Mouse (Mus musculus) kidney, embryonic 14.5 days (tissue): Measurements from ENCODE around the gene Slc36a1. TPM values are rescaled to one million over a fixed set of nuclear protein-coding genes. Genes with fewer than 3 reads are reported as not detected.

Experiments used
- ATAC-seq: fragments of 200-750 bp; cut with Nextera tagmentation; 2 replicates; pipeline ENCODE4 v1.8.0; 2017; ENCODE audit warnings: moderate number of reproducible peaks, mild to moderate bottlenecking, moderate TSS enrichment, moderate library complexity; ENCODE audit not compliant: low FRiP score, low TSS enrichment
- H3K27ac ChIP-seq: fragments of 300-500 bp; sonication (generic); 2 replicates; pipeline ENCODE4 v1.5.1; 2014; ENCODE audit warnings: low read depth, mild to moderate bottlenecking, low read length, moderate library complexity, mixed read lengths
- H3K27me3 ChIP-seq: fragments of 300-500 bp; sonication (generic); 2 replicates; pipeline ENCODE4 v1.6.1; 2014; ENCODE audit warnings: mild to moderate bottlenecking, low read length; ENCODE audit not compliant: control insufficient read depth, insufficient read depth
- H3K36me3 ChIP-seq: fragments of 300-500 bp; sonication (generic); 2 replicates; pipeline ENCODE4 v1.6.1; 2014; ENCODE audit warnings: low read length, mixed read lengths; ENCODE audit not compliant: control insufficient read depth, insufficient read depth
- H3K4me1 ChIP-seq: fragments of 300-500 bp; sonication (generic); 2 replicates; pipeline ENCODE4 v1.6.1; 2014; ENCODE audit warnings: low read length, mixed read lengths; ENCODE audit not compliant: control insufficient read depth, insufficient read depth
- H3K4me2 ChIP-seq: fragments of 300-500 bp; sonication (generic); replicated peaks from 2 replicates; pipeline ENCODE4 v1.6.1; 2014; ENCODE audit warnings: low read depth, mild to moderate bottlenecking, low read length
- H3K4me3 ChIP-seq: fragments of 300-500 bp; sonication (generic); 2 replicates; pipeline ENCODE4 v1.5.1; 2014; ENCODE audit warnings: mild to moderate bottlenecking, low read length
- H3K9ac ChIP-seq: fragments of 300-500 bp; sonication (generic); 2 replicates; pipeline ENCODE4 v1.6.1; 2014; ENCODE audit warnings: low read depth, mild to moderate bottlenecking, low read length, moderate library complexity
- H3K9me3 ChIP-seq: fragments of 300-500 bp; sonication (generic); 2 replicates; pipeline ENCODE4 v1.6.1; 2016; ENCODE audit warnings: low read length; ENCODE audit not compliant: control insufficient read depth
- WGBS: fragments of 180-500 bp; shearing (Covaris S2); extraction: QIAGEN DNeasy Blood & Tissue Kit; methylation state at CpG from one replicate; pipeline ENCODE4 v1.1.7; 2014; 5-methylcytosine and 5-hydroxymethylcytosine counted together
- polyA plus RNA-seq: library from polyadenylated mRNA; unstranded; fragments of >200 nt; fragmentation: Nextera tagmentation; extraction: Ambion mirVana; gene quantifications from 2 replicates; pipeline ENCODE4 v1.2.1, GENCODE M21; 2014

Gene Slc36a1
- polyA plus RNA-seq, 1 experiment from 2014 or later = 2.2 TPM

GRCm38 (mm10) chr11:55214978-55215377 lies 10.8 kb downstream of the Slc36a1 start:
- H3K36me3 ChIP-seq = peaks cover 3% of the 10 kb centered on the region; the same call in 1 of the 2 replicates
- peaks cover 3% of the 10 kb centered on the region; the same call in 1 of the 2 replicates for H3K9me3 ChIP-seq
- WGBS = 73% methylated on average over 3 of the region's 3 CpGs
- H3K9ac ChIP-seq = no peak overlapping the region
- H3K4me2 ChIP-seq = no peak overlapping the region
- ATAC-seq = no peak
- no peak overlapping the region for H3K27ac ChIP-seq
- 0 out of 2 replicates have a peak, but pooled peaks cover 1% of the 10 kb centered on the region for H3K4me1 ChIP-seq
- H3K27me3 ChIP-seq = no peaks in the 10 kb centered on the region
- no peak overlapping the region for H3K4me3 ChIP-seq

DNA sequence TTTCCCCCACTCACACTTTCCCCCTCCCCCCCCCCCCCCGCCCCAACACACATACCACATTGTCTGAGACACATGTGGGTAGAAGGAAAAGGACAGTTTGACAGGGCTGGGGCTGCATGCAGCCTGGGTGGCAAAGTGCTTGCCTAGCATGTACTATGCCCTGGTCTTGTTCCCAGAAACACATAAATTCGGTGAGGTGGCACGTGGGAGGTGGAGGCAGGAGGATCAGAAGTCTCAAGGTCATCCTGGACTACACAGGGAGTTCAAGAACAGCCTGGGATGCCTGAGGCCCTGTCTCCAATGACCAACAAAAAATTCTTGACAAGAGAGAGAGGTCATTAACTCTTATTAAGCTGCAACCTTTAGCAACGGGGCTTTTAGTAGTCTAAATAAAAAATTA lies 11.9 kb downstream of the Slc36a1 start:
- Histone ChIP-seq H3K9me3 (peaks cover 3% of the 10 kb centered on the region; the same call in 1 of the 2 replicates), H3K36me3 (peaks cover 9% of the 10 kb centered on the region; the same call in 1 of the 2 replicates), H3K4me3 (no peak overlapping the region), H3K9ac (no peak overlapping the region), H3K27ac (no peak overlapping the region), H3K4me1 (no peaks in the 10 kb centered on the region), H3K4me2 (no peak overlapping the region), H3K27me3 (no peaks in the 10 kb centered on the region)
- ATAC-seq = no peak
- 24% methylated on average over 3 of the region's 4 CpGs for WGBS

DNA sequence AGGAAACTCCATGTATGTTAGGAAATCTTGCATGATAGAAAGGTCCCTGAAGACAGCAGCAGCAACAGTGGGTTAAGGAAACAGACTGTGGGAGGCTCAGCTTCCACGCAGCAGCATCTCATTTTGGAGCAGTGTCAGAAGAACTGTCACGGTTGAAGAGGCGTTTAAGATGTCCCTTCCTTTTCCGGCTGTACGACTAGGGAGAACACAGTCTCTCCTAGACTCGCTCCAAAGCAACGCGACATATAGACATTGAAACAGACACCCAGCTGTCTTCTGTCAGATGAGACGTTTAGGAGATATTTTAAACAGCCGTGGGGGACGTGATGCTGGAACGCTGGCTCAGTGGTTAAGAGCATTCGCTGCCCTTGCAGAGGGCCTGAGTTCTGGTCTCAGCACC lies 12.7 kb downstream of the Slc36a1 start:
- WGBS = 32% methylated on average over 13 of the region's 13 CpGs
- Histone ChIP-seq H3K4me2 (no peak overlapping the region), H3K9me3 (peaks cover 3% of the 10 kb centered on the region; the same call in 1 of the 2 replicates), H3K36me3 (peaks cover 9% of the 10 kb centered on the region; the same call in 1 of the 2 replicates), H3K27me3 (no peaks in the 10 kb centered on the region), H3K4me3 (no peak overlapping the region), H3K9ac (no peak overlapping the region), H3K4me1 (no peaks in the 10 kb centered on the region), H3K27ac (no peak overlapping the region)
- ATAC-seq = peak; percentile 51; the same call in 1 of the 2 replicates

- no peak overlapping the region for H3K9ac ChIP-seq
- H3K4me3 ChIP-seq = no peak overlapping the region
- no peak overlapping the region for H3K27ac ChIP-seq
- peak; percentile 85 for ATAC-seq
- H3K4me1 ChIP-seq = no peaks in the 10 kb centered on the region
- H3K9me3 ChIP-seq = peaks cover 3% of the 10 kb centered on the region; the same call in 1 of the 2 replicates
- H3K27me3 ChIP-seq = no peaks in the 10 kb centered on the region
- WGBS = 41% methylated on average over 4 of the region's 4 CpGs
- peaks cover 9% of the 10 kb centered on the region; the same call in 1 of the 2 replicates for H3K36me3 ChIP-seq
- H3K4me2 ChIP-seq = no peak overlapping the region
Observed at GRCm38 (mm10) chr11:55217418-55217817, 13.3 kb downstream of the Slc36a1 start.

DNA sequence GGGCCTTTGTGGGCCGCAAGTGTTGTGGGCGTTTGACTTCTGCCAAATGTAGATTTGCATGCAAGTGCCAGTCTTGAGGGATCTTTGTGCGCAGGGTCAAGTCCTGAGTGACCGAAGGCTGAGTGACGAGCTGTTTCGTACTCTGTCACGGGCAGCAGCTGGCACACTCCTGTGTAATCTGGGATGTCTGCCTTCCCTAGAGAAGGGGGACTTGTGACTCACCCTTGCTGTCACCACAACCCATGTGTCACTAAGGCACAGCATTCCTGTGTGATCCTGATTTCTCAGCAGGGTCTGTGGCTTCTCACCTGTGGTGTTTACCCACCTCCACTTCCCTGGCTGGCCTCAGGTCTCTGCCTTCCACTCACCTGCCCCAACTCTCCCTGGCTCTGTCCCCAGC lies 13.7 kb downstream of the Slc36a1 start:
- H3K4me2 ChIP-seq = no peak overlapping the region
- WGBS = 91% methylated on average over 7 of the region's 7 CpGs
- peaks cover 9% of the 10 kb centered on the region; the same call in 1 of the 2 replicates for H3K36me3 ChIP-seq
- no peaks in the 10 kb centered on the region; the same call in 1 of the 2 replicates for H3K9me3 ChIP-seq
- H3K4me1 ChIP-seq = no peaks in the 10 kb centered on the region
- no peaks in the 10 kb centered on the region for H3K27me3 ChIP-seq
- no peak overlapping the region for H3K9ac ChIP-seq
- ATAC-seq = no peak
- no peak overlapping the region for H3K27ac ChIP-seq
- H3K4me3 ChIP-seq = no peak overlapping the region

GRCm38 (mm10) chr11:55218473-55218872 lies 14.3 kb downstream of the Slc36a1 start:
- no peak for ATAC-seq
- no peak overlapping the region for H3K9ac ChIP-seq
- H3K36me3 ChIP-seq = peaks cover 14% of the 10 kb centered on the region
- no peak overlapping the region for H3K4me3 ChIP-seq
- no peaks in the 10 kb centered on the region for H3K9me3 ChIP-seq
- 88% methylated on average over 3 of the region's 3 CpGs for WGBS
- H3K4me1 ChIP-seq = no peaks in the 10 kb centered on the region
- no peaks in the 10 kb centered on the region for H3K27me3 ChIP-seq
- no peak overlapping the region for H3K4me2 ChIP-seq
- H3K27ac ChIP-seq = no peak overlapping the region

- H3K36me3 ChIP-seq = peaks cover 26% of the 10 kb centered on the region
- ATAC-seq = no peak
- no peaks in the 10 kb centered on the region for H3K27me3 ChIP-seq
- H3K4me1 ChIP-seq = no peaks in the 10 kb centered on the region
- H3K9me3 ChIP-seq = no peaks in the 10 kb centered on the region
- H3K4me2 ChIP-seq = no peak overlapping the region
- WGBS = 89% methylated on average over 7 of the region's 7 CpGs
- H3K4me3 ChIP-seq = no peak overlapping the region
- H3K9ac ChIP-seq = no peak overlapping the region
- no peak overlapping the region for H3K27ac ChIP-seq
Observed at GRCm38 (mm10) chr11:55221306-55221705, 17.2 kb downstream of the Slc36a1 start.

- Histone ChIP-seq H3K4me1 (0 out of 2 replicates have a peak, but pooled peaks cover 4% of the 10 kb centered on the region), H3K9me3 (no peaks in the 10 kb centered on the region), H3K36me3 (peaks cover 14% of the 10 kb centered on the region; the same call in 1 of the 2 replicates), H3K4me2 (no peak overlapping the region), H3K27ac (no peak overlapping the region), H3K4me3 (no peak overlapping the region), H3K9ac (no peak overlapping the region), H3K27me3 (no peaks in the 10 kb centered on the region)
- 86% methylated on average over 6 of the region's 6 CpGs for WGBS
- ATAC-seq = no peak
Observed at GRCm38 (mm10) chr11:55231034-55231433, 26.9 kb downstream of the Slc36a1 start.

- no peak overlapping the region for H3K4me2 ChIP-seq
- 92% methylated on average over 7 of the region's 7 CpGs for WGBS
- ATAC-seq = no peak
- H3K36me3 ChIP-seq = peaks cover 6% of the 10 kb centered on the region; the same call in 1 of the 2 replicates
- 0 out of 2 replicates have a peak, but pooled peaks cover 4% of the 10 kb centered on the region for H3K4me1 ChIP-seq
- no peaks in the 10 kb centered on the region for H3K27me3 ChIP-seq
- H3K9ac ChIP-seq = no peak overlapping the region
- H3K27ac ChIP-seq = no peak overlapping the region
- no peaks in the 10 kb centered on the region for H3K9me3 ChIP-seq
- no peak overlapping the region for H3K4me3 ChIP-seq
Observed at GRCm38 (mm10) chr11:55234288-55234687, 30.1 kb downstream of the Slc36a1 start.
